Mouse (Mus musculus) bone marrow macrophage, adult 2 months (primary cell): Measurements from ENCODE around the gene Actg2.

Experiments used
- CTCF ChIP-seq: IDR thresholded peaks from 2 replicates; pipeline ENCODE4 v1.5.1; 2012; ENCODE audit warnings: low read depth, mild to moderate bottlenecking, low read length, moderate library complexity
- POLR2A ChIP-seq: IDR thresholded peaks from 2 replicates; pipeline ENCODE4 v1.6.1; 2012; ENCODE audit warnings: mild to moderate bottlenecking, low read depth, low read length, borderline replicate concordance

GRCm38 (mm10) chr6:83582135-83582937, 46.3 kb upstream of the Actg2 start:
- no peak for TF ChIP-seq CTCF
- TF ChIP-seq POLR2A = no peak
